Mouse (Mus musculus) liver, embryonic 14.5 days (tissue): ENCODE results near the gene Gm10282. TPM values are rescaled to one million over a fixed set of nuclear protein-coding genes. Genes with fewer than 3 reads are reported as not detected.

Experiments
- ATAC-seq: fragments of 200-750 bp; cut with Nextera tagmentation; 2 replicates; pipeline ENCODE4 v1.8.0; 2017; ENCODE audit warnings: moderate number of reproducible peaks, mild to moderate bottlenecking, moderate library complexity; ENCODE audit not compliant: insufficient read depth
- DNase-seq, 3 experiments: peaks; one replicate each; pipeline ENCODE4 v3.0.0-alpha.2; 2012 to 2013; ENCODE audit warnings: low read depth in 3 of 3, low spot score in 3 of 3
- H3K27ac ChIP-seq: fragments of 300-500 bp; sonication (generic); 2 replicates; pipeline ENCODE4 v1.5.1; 2014; ENCODE audit warnings: moderate library complexity, mild to moderate bottlenecking, control low read depth, inconsistent platforms
- H3K27me3 ChIP-seq: fragments of 300-500 bp; sonication (generic); 2 replicates; pipeline ENCODE4 v1.6.1; 2014; ENCODE audit warnings: mild to moderate bottlenecking, low read length, moderate library complexity; ENCODE audit not compliant: control insufficient read depth, insufficient read depth
- H3K36me3 ChIP-seq: fragments of 300-500 bp; sonication (generic); replicated peaks from 2 replicates; pipeline ENCODE4 v1.6.1; 2014; ENCODE audit warnings: low read depth; ENCODE audit not compliant: control insufficient read depth, insufficient read depth
- H3K4me1 ChIP-seq, 2 experiments: fragments of 200-500 bp in 1 of 2; fragments of 300-500 bp in 1 of 2; sonication (generic) in 1 of 2; replicated peaks; 2 replicates each; pipeline ENCODE4 v1.6.1; 2012 to 2014; ENCODE audit warnings: antibody characterized with exemption in 1 of 2, inconsistent platforms in 1 of 2, low read length in 1 of 2; ENCODE audit not compliant: control insufficient read depth in 2 of 2, insufficient read depth in 2 of 2
- H3K4me2 ChIP-seq: fragments of 300-500 bp; sonication (generic); 2 replicates; pipeline ENCODE4 v1.6.1; 2014; ENCODE audit warnings: low read depth, mild to moderate bottlenecking, control low read depth, moderate library complexity
- H3K4me3 ChIP-seq, 2 experiments: fragments of 200-500 bp in 1 of 2; fragments of 300-500 bp in 1 of 2; sonication (generic) in 1 of 2; 2 replicates each; pipeline ENCODE4 v1.5.1; 2012 to 2014; ENCODE audit warnings: low read depth in 2 of 2, low read length in 2 of 2, mild to moderate bottlenecking in 2 of 2, control low read depth in 1 of 2, inconsistent platforms in 1 of 2, moderate library complexity in 1 of 2; ENCODE audit not compliant: insufficient read depth in 1 of 2
- H3K9ac ChIP-seq: fragments of 300-500 bp; sonication (generic); replicated peaks from 2 replicates; pipeline ENCODE4 v1.6.1; 2014; ENCODE audit warnings: mild to moderate bottlenecking, control low read depth, moderate library complexity
- H3K9me3 ChIP-seq: fragments of 300-500 bp; sonication (generic); 2 replicates; pipeline ENCODE4 v1.6.1; 2016; ENCODE audit warnings: low read length, mixed read lengths; ENCODE audit not compliant: control insufficient read depth
- CTCF ChIP-seq: IDR thresholded peaks from 2 replicates; pipeline ENCODE4 v1.5.1; 2016; ENCODE audit warnings: antibody characterized with exemption, low read depth, control low read depth
- EP300 ChIP-seq: IDR thresholded peaks from 2 replicates; pipeline ENCODE4 v1.6.1; 2016; ENCODE audit warnings: antibody characterized with exemption, low read depth
- WGBS: fragments of 180-500 bp; shearing (Covaris S2); extraction: QIAGEN DNeasy Blood & Tissue Kit; methylation state at CpG from one replicate; pipeline ENCODE4 v1.1.7; 2014; ENCODE audit not compliant: insufficient replicate concordance; 5-methylcytosine and 5-hydroxymethylcytosine counted together
- polyA plus RNA-seq, 2 experiments: library from polyadenylated mRNA; depleted of rRNA in 1 of 2; stranded (reverse) in 1 of 2; unstranded in 1 of 2; fragments of >200 nt; fragmentation: Nextera tagmentation in 1 of 2; extraction: Ambion mirVana in 1 of 2; gene quantifications; 2 replicates each; pipeline versions ENCODE4 v1.2.1 to v1.2.3; 2012 to 2014

Gene Gm10282
- polyA plus RNA-seq, 2 experiments: 7.3 to 7.4 TPM

- DNase-seq (no peak), ATAC-seq (no peak)
- WGBS: 25% methylated on average over 8 of the region's 8 CpGs
- no peaks in the 10 kb centered on the region for H3K9me3 ChIP-seq
- H3K27ac ChIP-seq: no peak overlapping the region
- H3K9ac ChIP-seq: no peak overlapping the region
- TF ChIP-seq CTCF: no peak
- no peak for TF ChIP-seq EP300
- no peaks in the 10 kb centered on the region for H3K36me3 ChIP-seq
- H3K4me2 ChIP-seq: no peak overlapping the region
- peaks cover 0 to 35% of the 10 kb centered on the region in 2 experiments; a peak in 3 of 4 replicates for H3K4me1 ChIP-seq
- H3K4me3 ChIP-seq: no peak overlapping the region
- no peaks in the 10 kb centered on the region for H3K27me3 ChIP-seq
These were observed 45.7 kb upstream of the Gm10282 start for GRCm38 (mm10) chr8:72350727-72351126.

GRCm38 (mm10) chr8:72349838-72350237, 44.8 kb upstream of the Gm10282 start:
- Histone ChIP-seq H3K4me2 (no peak overlapping the region), H3K9me3 (no peaks in the 10 kb centered on the region), H3K27ac (no peak overlapping the region), H3K4me1 (peaks cover 0 to 31% of the 10 kb centered on the region in 2 experiments; a peak in 3 of 4 replicates), H3K9ac (no peak overlapping the region), H3K4me3 (no peak overlapping the region), H3K27me3 (no peaks in the 10 kb centered on the region), H3K36me3 (no peaks in the 10 kb centered on the region)
- WGBS: 69% methylated on average over 9 of the region's 9 CpGs
- no peak for DNase-seq
- no peak for ATAC-seq
- TF ChIP-seq EP300: no peak
- TF ChIP-seq CTCF: no peak

- Histone ChIP-seq H3K36me3 (no peaks in the 10 kb centered on the region), H3K9ac (no peak overlapping the region), H3K4me2 (no peak overlapping the region), H3K27ac (no peak overlapping the region), H3K9me3 (no peaks in the 10 kb centered on the region), H3K4me1 (peaks cover 0 to 22% of the 10 kb centered on the region in 2 experiments; a peak in 3 of 4 replicates), H3K4me3 (no peak overlapping the region), H3K27me3 (no peaks in the 10 kb centered on the region)
- TF ChIP-seq EP300: no peak
- TF ChIP-seq CTCF: no peak
- DNase-seq (no peak), ATAC-seq (no peak)
- 75% methylated on average over 1 of the region's 1 CpGs for WGBS
These were observed 43.9 kb upstream of the Gm10282 start for GRCm38 (mm10) chr8:72348956-72349355.

- H3K36me3 ChIP-seq: no peaks in the 10 kb centered on the region; the same call in 1 of the 2 replicates
- H3K9me3 ChIP-seq: no peaks in the 10 kb centered on the region
- H3K4me1 ChIP-seq: peaks cover 0 to 14% of the 10 kb centered on the region in 2 experiments; a peak in 3 of 4 replicates
- H3K27me3 ChIP-seq: no peaks in the 10 kb centered on the region
- DNase-seq: no peak
- no peak for TF ChIP-seq EP300
- TF ChIP-seq CTCF: no peak
- no peak overlapping the region for H3K4me3 ChIP-seq
- ATAC-seq: no peak
- WGBS: 73% methylated on average over 2 of the region's 2 CpGs
- H3K27ac ChIP-seq: no peak overlapping the region
- H3K4me2 ChIP-seq: no peak overlapping the region
- no peak overlapping the region for H3K9ac ChIP-seq
These were observed 43.1 kb upstream of the Gm10282 start for GRCm38 (mm10) chr8:72348114-72348513.

GRCm38 (mm10) chr8:72347553-72347952, 42.5 kb upstream of the Gm10282 start:
- Histone ChIP-seq H3K4me2 (no peak overlapping the region), H3K36me3 (no peaks in the 10 kb centered on the region; the same call in 1 of the 2 replicates), H3K27ac (no peak overlapping the region), H3K9me3 (no peaks in the 10 kb centered on the region), H3K4me1 (peaks cover 0 to 8% of the 10 kb centered on the region in 2 experiments; a peak in 3 of 4 replicates), H3K9ac (no peak overlapping the region), H3K27me3 (no peaks in the 10 kb centered on the region), H3K4me3 (no peak overlapping the region)
- ATAC-seq (no peak), DNase-seq (no peak)
- 33% methylated on average over 1 of the region's 1 CpGs for WGBS
- TF ChIP-seq CTCF (no peak), EP300 (no peak)
